Mouse (Mus musculus) embryonic fibroblast, embryonic 13.5 days (primary cell): Measurements from ENCODE around the gene Pcdh10. TPM values are rescaled to one million over a fixed set of nuclear protein-coding genes. Genes with fewer than 3 reads are reported as not detected.

ENCODE experiments used
- H3K27ac ChIP-seq: 2 replicates; pipeline ENCODE4 v1.5.1; 2012; ENCODE audit warnings: low read length, control low read depth, inconsistent platforms; ENCODE audit not compliant: insufficient read depth
- H3K4me1 ChIP-seq: 2 replicates; pipeline ENCODE4 v1.6.1; 2011; ENCODE audit warnings: low read length; ENCODE audit not compliant: control insufficient read depth, insufficient read depth
- H3K4me3 ChIP-seq: 2 replicates; pipeline ENCODE4 v1.5.1; 2011; ENCODE audit warnings: mild to moderate bottlenecking, control low read depth, low read length; ENCODE audit not compliant: insufficient read depth
- CTCF ChIP-seq: IDR thresholded peaks from 2 replicates; pipeline ENCODE4 v1.5.1; 2011; ENCODE audit warnings: mild to moderate bottlenecking, control low read depth, low read length, moderate library complexity, borderline replicate concordance; ENCODE audit not compliant: insufficient read depth
- POLR2A ChIP-seq: IDR thresholded peaks from 2 replicates; pipeline ENCODE4 v1.6.1; 2011; ENCODE audit warnings: low read depth, mild to moderate bottlenecking, control low read depth, low read length, moderate library complexity
- polyA plus RNA-seq: library from polyadenylated mRNA; stranded (reverse); fragments of >200 nt; gene quantifications from 2 replicates; pipeline ENCODE4 v1.2.4, GENCODE M21; 2011; ENCODE audit warnings: low read depth; ENCODE audit not compliant: missing spikeins, insufficient read length

Gene Pcdh10
- polyA plus RNA-seq, 1 experiment, result 3.9 TPM

- no peak for TF ChIP-seq POLR2A
- no peak for TF ChIP-seq CTCF
- Histone ChIP-seq H3K27ac (no peak overlapping the region), H3K4me1 (0 out of 2 replicates have a peak, but pooled peaks cover 2% of the 10 kb centered on the region), H3K4me3 (peak overlapping the region; percentile 33)
These were observed 2.9 kb downstream of the Pcdh10 start for GRCm38 (mm10) chr3:45380811-45381761.

DNA sequence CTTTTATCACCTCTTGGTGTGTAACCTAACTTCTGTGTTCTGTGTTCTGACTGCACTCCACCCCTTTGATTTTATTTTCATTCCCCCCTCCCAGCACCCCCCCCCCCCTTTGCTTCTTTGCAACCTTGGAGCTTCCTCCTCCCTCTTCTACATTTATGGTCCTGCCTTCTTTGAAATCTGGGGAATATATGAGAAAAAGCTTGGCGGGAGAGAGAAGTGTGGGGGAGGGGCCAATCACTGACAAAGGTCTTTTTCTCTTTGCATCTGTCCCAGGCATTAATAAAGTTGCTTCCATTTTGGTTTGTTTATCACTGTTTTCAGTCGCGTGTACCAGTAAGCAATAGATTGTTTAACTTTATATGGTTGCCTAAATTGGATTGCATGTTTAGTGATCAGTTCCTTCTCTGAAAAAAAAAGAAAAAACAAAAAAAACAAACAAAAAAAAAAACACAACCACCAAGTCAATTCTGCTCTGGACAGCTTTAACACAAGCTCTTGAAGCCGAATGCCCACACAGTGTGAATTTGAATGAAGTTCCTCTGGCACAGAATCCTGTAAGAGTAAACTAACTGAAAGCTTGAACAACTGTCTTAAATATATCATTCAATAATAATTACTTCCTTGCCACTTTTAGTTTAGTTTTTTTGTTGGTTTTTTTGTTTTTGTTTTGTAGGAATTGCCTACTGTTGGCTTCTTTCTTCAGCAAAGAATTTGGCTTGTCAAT lies 4.0 kb downstream of the Pcdh10 start:
- Histone ChIP-seq H3K4me3 (no peak overlapping the region), H3K4me1 (0 out of 2 replicates have a peak, but pooled peaks cover 2% of the 10 kb centered on the region), H3K27ac (no peak overlapping the region)
- TF ChIP-seq POLR2A (no peak), CTCF (no peak)

DNA sequence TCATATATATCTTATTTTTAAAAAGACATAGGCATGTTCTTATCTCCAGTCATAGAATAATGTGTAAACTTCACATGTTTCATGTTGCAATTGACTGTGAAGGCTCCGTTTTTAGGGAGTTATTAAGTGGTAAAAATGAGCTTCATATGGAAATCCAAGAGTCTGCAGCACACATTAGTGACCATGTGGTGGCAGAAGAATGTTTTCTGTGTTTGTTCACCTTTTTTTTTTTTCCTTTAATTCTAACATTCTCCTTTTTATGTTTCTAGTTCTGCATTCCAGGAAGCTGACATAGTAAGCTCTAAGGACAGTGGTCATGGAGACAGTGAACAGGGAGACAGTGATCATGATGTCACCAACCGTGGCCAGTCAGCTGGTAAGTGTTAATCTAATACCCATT lies 5.6 kb downstream of the Pcdh10 start:
- no peak overlapping the region for H3K27ac ChIP-seq
- H3K4me3 ChIP-seq, result no peak overlapping the region
- no peak for TF ChIP-seq POLR2A
- TF ChIP-seq CTCF, result no peak
- 0 out of 2 replicates have a peak, but pooled peaks cover 2% of the 10 kb centered on the region for H3K4me1 ChIP-seq

GRCm38 (mm10) chr3:45385028-45385427 lies 6.8 kb downstream of the Pcdh10 start:
- H3K27ac ChIP-seq, result no peak overlapping the region
- 0 out of 2 replicates have a peak, but pooled peaks cover 2% of the 10 kb centered on the region for H3K4me1 ChIP-seq
- H3K4me3 ChIP-seq, result no peak overlapping the region
- TF ChIP-seq CTCF (no peak), POLR2A (no peak)

DNA sequence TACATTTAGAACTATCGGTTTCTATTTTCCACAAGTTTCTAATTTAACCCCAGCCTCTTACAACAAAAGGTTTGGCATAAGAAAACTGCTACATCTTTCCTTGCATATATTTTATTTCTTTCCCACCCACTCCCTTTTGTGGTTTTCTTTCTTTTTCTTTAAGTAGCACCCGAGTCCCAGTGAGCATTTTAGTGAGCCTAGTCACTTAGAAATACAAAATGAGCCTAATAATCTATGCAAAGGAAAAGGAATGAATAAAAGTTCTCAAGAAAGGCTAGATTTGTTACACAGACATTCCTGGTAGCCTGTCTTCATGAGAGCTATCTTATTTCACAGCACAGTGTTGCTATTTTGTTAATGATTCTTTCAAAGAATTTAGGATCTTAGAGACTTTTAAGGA lies 7.3 kb downstream of the Pcdh10 start:
- Histone ChIP-seq H3K4me1 (no peaks in the 10 kb centered on the region), H3K27ac (no peak overlapping the region), H3K4me3 (no peak overlapping the region)
- no peak for TF ChIP-seq POLR2A
- TF ChIP-seq CTCF, result no peak

DNA sequence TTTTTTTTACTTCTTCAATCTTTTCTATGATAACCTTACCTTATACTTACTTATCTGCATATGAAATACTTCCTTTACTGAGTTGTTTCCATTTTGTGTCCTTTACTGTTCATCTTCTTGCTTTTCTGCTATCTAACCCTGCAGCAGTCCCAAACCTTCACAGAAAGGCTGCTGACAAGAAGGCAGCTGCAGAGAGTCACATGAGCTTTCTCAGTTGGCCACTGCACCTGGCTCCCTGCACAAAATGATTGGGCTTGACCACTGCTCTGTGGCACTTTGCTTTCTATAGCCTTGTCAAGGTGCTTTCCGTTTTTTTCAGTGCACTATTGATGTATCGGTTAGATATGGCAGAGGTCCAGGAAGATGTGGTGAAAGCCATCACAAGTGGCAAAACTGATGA lies 8.3 kb downstream of the Pcdh10 start:
- no peak overlapping the region for H3K4me3 ChIP-seq
- H3K27ac ChIP-seq, result no peak overlapping the region
- TF ChIP-seq POLR2A (no peak), CTCF (no peak)
- no peaks in the 10 kb centered on the region for H3K4me1 ChIP-seq

DNA sequence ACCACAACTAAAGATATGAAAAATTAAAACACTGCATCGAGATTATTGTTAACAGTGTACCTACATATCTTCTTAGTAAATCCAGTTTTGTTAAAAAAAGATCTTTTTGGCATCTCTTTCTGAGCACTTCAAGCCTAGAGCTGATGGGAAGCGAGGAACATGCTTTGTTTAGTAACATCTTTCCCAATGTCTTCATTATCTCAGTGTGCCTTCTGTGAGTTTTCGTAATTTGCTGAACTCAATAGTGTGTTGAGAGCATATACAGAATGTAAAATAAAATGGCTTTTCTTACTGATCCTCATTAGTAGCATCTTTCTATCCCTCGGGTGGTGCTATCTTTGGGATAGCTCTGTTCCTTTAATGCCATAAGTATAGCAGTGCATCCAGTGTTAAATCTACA lies 18.9 kb downstream of the Pcdh10 start:
- Histone ChIP-seq H3K4me3 (no peak overlapping the region), H3K27ac (no peak overlapping the region), H3K4me1 (no peaks in the 10 kb centered on the region)
- TF ChIP-seq POLR2A (no peak), CTCF (no peak)

GRCm38 (mm10) chr3:45403239-45403638 lies 25.0 kb downstream of the Pcdh10 start:
- TF ChIP-seq CTCF, result no peak
- no peak for TF ChIP-seq POLR2A
- Histone ChIP-seq H3K4me3 (no peak overlapping the region), H3K27ac (no peak overlapping the region), H3K4me1 (no peaks in the 10 kb centered on the region)

DNA sequence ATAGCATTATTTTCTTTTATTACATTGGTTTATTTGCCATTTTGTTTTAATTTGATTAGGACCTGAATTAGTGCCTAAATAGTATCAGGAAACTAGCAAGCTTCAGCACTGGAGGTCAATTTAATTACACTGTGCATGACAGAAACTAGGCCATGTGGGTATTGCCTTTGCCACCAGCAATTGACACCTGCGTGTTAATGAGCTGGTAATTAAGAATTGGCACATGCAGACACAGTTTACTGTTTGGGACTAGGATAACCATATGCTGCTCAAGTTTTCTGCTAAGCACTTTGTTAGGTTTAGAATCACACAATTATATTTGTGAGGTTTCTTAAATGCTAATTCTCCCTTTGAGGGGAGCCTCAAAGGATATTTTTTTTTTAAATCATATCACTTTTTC lies 53.5 kb downstream of the Pcdh10 start:
- no peak overlapping the region for H3K27ac ChIP-seq
- H3K4me1 ChIP-seq, result no peaks in the 10 kb centered on the region
- H3K4me3 ChIP-seq, result no peak overlapping the region
- TF ChIP-seq CTCF (no peak), POLR2A (no peak)
